Mouse (Mus musculus) ES-Bruce4 (cell line): ENCODE results near the gene Thoc7.

Source experiments
- CTCF ChIP-seq: IDR thresholded peaks from one replicate; pipeline ENCODE4 v1.8.1; 2011; ENCODE audit warnings: low read depth, low read length
- POLR2A ChIP-seq: IDR thresholded peaks from one replicate; pipeline ENCODE4 v1.8.1; 2011; ENCODE audit warnings: low read length; ENCODE audit not compliant: insufficient read depth

GRCm38 (mm10) chr14:13995206-13996097, 33.8 kb upstream of the Thoc7 start:
- TF ChIP-seq CTCF (no peak), POLR2A (no peak)
